7 mouse cellular contexts compared by ENCODE assay signal in the genomic region with DNA sequence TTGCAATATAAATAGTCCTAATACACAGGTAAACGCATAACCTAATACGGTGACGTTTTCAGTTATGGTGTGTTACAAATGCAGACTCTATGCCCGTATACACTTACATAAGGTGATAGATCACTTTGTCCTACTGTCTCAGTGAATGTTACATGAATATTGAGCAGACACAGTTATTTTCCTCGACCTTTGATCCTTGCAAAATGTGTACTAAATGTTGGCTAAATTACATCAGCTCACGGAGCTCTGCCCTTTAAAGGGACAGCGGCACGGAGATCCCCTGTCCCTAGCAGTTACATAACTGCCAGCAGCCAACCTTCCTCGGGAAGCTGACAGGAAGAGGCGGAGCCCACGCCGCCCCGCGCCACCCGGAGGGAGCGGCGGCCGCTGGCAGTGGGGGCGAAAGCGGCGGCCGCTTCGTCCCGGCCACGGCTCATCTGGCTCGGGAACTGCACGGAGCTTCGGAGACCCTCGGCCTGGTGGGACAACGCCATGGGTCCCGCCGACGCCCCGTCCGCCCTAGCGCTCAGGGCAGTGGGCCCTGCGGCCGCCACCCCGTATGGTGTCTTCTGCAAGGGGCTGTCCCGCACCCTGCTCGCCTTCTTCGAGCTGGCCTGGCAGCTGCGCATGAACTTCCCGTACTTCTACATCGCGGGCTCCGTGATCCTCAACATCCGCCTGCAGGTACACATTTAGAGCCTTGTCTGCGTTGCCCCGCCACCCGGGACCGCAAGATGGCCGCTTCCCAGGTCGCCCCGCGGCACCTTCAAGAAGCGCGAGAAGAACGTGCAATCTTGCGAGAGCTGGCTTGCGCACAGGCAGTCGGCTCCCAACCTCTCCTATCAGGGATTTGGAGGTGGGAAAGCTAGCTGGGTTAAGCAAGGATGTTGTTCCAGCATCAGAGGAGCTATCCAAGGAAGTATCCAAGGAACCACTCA. TPM values are rescaled to one million over a fixed set of nuclear protein-coding genes. Genes with fewer than 3 reads are reported as not detected.
DNase-seq lines count a peak whose midpoint lies in the region; ATAC-seq lines count a peak whose summit lies in the region.

No protein-coding gene starts in this region.

- peak overlapping the region; percentile 86 for H3K9ac ChIP-seq in intestine, embryonic 15.5 days

- no peaks in the 10 kb centered on the region for H3K9me3 ChIP-seq in intestine, embryonic 15.5 days
- no peaks in the 10 kb centered on the region for H3K9me3 ChIP-seq in midbrain, embryonic 10.5 days (replicated peaks)

- H3K4me2 ChIP-seq in intestine, embryonic 15.5 days (replicated peaks): peak overlapping the region; percentile 57

- peak; percentile 91 for DNase-seq in adrenal gland, adult 2 months
- DNase-seq in embryo, embryonic 11.5 days (ENCODE audit: low read depth, low spot score): peak; percentile 91
- peak; percentile 87 to 89 for DNase-seq in gastrocnemius, postnatal 36 days
- peak; percentile 89 to 93 for DNase-seq in left cerebral cortex, postnatal 25 days (ENCODE audit: low spot score in 2 of 2)
- DNase-seq in midbrain, embryonic 10.5 days (ENCODE audit: low spot score): peak; percentile 89
- peak; percentile 93 for DNase-seq in right cerebral cortex, postnatal 4 days

- H3K36me3 ChIP-seq in intestine, embryonic 15.5 days: no peaks in the 10 kb centered on the region
- H3K36me3 ChIP-seq in midbrain, embryonic 10.5 days: peaks cover 21% of the 10 kb centered on the region

- under 1% methylated on average over 62 of the region's 62 CpGs for WGBS in intestine, embryonic 15.5 days
- WGBS in midbrain, embryonic 10.5 days: 3% methylated on average over 62 of the region's 62 CpGs

- no peaks in the 10 kb centered on the region for H3K4me1 ChIP-seq in intestine, embryonic 15.5 days (replicated peaks)
- H3K4me1 ChIP-seq in midbrain, embryonic 10.5 days: 0 out of 2 replicates have a peak, but pooled peaks cover 9% of the 10 kb centered on the region

- ATAC-seq in intestine, embryonic 15.5 days: peak; percentile 100

- H3K27ac ChIP-seq in intestine, embryonic 15.5 days: peak overlapping the region; percentile 97
- H3K27ac ChIP-seq in midbrain, embryonic 10.5 days (replicated peaks): peak overlapping the region; percentile 99

- no peaks in the 10 kb centered on the region for H3K27me3 ChIP-seq in intestine, embryonic 15.5 days (replicated peaks)
- no peaks in the 10 kb centered on the region for H3K27me3 ChIP-seq in midbrain, embryonic 10.5 days (ENCODE audit: low read depth, poor library complexity, severe bottlenecking)

- peak overlapping the region; percentile 70 for H3K4me3 ChIP-seq in intestine, embryonic 15.5 days (replicated peaks)
- H3K4me3 ChIP-seq in midbrain, embryonic 10.5 days: peak overlapping the region; percentile 83

- intact Hi-C loops in gastrocnemius, postnatal 36 days (cut with DNase I): no loop called here
- intact Hi-C loops in left cerebral cortex, postnatal 25 days (cut with DNase I): no loop called here

RNA-seq across cellular contexts. Expression of gene Smim10l1, which starts 0.5 kb away (rescaled TPM):
- total RNA-seq in adrenal gland, adult 2 months (2021): 10 to 100 TPM; 95.2 to 98.7 TPM
- 475 and 512 TPM in 2 replicates for polyA plus RNA-seq in adrenal gland, adult 2 months (2012; rRNA removed)
- 100 to 1,000 TPM; 111 to 129 TPM for total RNA-seq in gastrocnemius, postnatal 36 days (2021)
- polyA plus RNA-seq in intestine, embryonic 15.5 days (2015; fragmentation: Nextera tagmentation; extraction: Ambion mirVana): 78.2 and 99.2 TPM in 2 replicates
- 10 to 100 TPM; 93.6 to 97.5 TPM for total RNA-seq in left cerebral cortex, postnatal 25 days (2021)
- polyA plus RNA-seq in midbrain, embryonic 10.5 days (2016; fragmentation: Nextera tagmentation; extraction: Ambion mirVana): 71.8 and 84.5 TPM in 2 replicates

RNA-seq across cellular contexts. Expression of gene Tas2r140, which starts 49.6 kb away (rescaled TPM):
- total RNA-seq in adrenal gland, adult 2 months (2021): not detected
- polyA plus RNA-seq in adrenal gland, adult 2 months (2012; rRNA removed): not detected in 2 replicates
- total RNA-seq in gastrocnemius, postnatal 36 days (2021): not detected
- not detected in 2 replicates for polyA plus RNA-seq in intestine, embryonic 15.5 days (2015; fragmentation: Nextera tagmentation; extraction: Ambion mirVana)
- total RNA-seq in left cerebral cortex, postnatal 25 days (2021): not detected
- polyA plus RNA-seq in midbrain, embryonic 10.5 days (2016; fragmentation: Nextera tagmentation; extraction: Ambion mirVana): not detected in 2 replicates

Comparison
In these comparisons a context has a peak if more than half of its experiments do, and no peak if none do; other contexts are left out.
1. Peak in every context shown above with its lines: DNase-seq, ATAC-seq, H3K4me3 ChIP-seq and H3K27ac ChIP-seq.